ENCODE assay signal across 29 mouse cellular contexts in the genomic region with DNA sequence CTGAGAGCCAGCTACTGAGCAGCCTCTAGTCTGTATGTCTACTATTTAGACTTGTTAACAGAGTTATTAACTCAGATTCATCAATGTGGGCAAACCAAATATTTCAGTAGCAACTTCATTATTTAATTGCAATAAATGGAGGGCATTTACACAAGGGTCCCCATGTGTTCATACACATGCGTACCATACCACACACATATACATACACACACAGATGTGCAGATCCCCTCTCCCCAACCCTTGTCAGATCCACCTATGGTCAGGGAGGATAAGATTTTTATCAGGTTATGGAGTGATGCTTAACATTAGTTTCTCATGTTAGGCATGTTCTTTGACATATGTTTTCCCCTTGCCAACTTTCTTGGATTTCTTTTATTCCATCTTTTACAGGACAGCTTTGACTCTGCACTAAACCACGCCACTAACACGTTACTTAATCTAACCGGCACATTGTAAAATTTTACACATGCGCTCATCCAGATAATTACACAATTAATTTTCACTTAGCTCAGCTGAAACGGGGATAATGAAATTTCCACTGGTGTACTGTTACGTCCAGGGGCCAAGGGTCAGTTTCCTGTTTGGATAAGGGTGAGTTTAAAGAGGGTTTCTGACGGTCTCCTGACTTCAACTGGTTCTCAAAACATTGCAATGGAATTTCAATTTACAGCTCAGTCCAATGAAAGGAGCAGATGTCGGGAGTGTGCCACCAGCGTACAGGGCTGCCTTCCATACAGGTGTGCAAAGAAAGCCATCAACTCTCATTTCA.
DNase-seq lines count a peak whose midpoint lies in the region; ATAC-seq and TF ChIP-seq lines count a peak whose summit lies in the region.
"Had no signal": no experiment of that assay in that cellular context is flagged by ENCODE, and none has a peak within 500 bp of the region (broad histone marks: within the 10 kb centered on the region; RNA-seq: fewer than 3 reads in every experiment).

No protein-coding gene starts in this region.

- no peaks in the 10 kb centered on the region for H3K9me3 ChIP-seq in kidney, embryonic 14.5 days (ENCODE audit: control insufficient read depth, low read length)
- H3K9me3 ChIP-seq in embryonic facial prominence, embryonic 11.5 days (replicated peaks; ENCODE audit: control insufficient read depth, low read length), result no peaks in the 10 kb centered on the region
- no peaks in the 10 kb centered on the region for H3K9me3 ChIP-seq in limb, embryonic 13.5 days
- H3K9me3 ChIP-seq: embryonic facial prominence, embryonic 13.5 days; heart, embryonic 12.5 days; hindbrain, embryonic 12.5 days; liver, embryonic 12.5 days; midbrain, embryonic 15.5 days; neural tube, embryonic 12.5 days had no signal

- H3K9ac ChIP-seq in kidney, embryonic 14.5 days (ENCODE audit: low read depth, low read length), result no peak overlapping the region
- no peak overlapping the region for H3K9ac ChIP-seq in embryonic facial prominence, embryonic 11.5 days (replicated peaks; ENCODE audit: low read length)
- no peak overlapping the region for H3K9ac ChIP-seq in limb, embryonic 13.5 days
- H3K9ac ChIP-seq: embryonic facial prominence, embryonic 13.5 days; heart, embryonic 12.5 days; hindbrain, embryonic 12.5 days; liver, embryonic 12.5 days; midbrain, embryonic 15.5 days; neural tube, embryonic 12.5 days had no signal

- H3K4me2 ChIP-seq in kidney, embryonic 14.5 days (replicated peaks; ENCODE audit: low read depth, low read length), result no peak overlapping the region
- no peak overlapping the region for H3K4me2 ChIP-seq in embryonic facial prominence, embryonic 11.5 days (ENCODE audit: low read depth, low read length)
- H3K4me2 ChIP-seq in limb, embryonic 13.5 days (replicated peaks), result no peak overlapping the region
- H3K4me2 ChIP-seq: embryonic facial prominence, embryonic 13.5 days; heart, embryonic 12.5 days; hindbrain, embryonic 12.5 days; liver, embryonic 12.5 days; midbrain, embryonic 15.5 days; neural tube, embryonic 12.5 days had no signal

- TF ChIP-seq POLR2A in kidney, adult 2 months (IDR thresholded peaks at IDR 0.05; ENCODE audit: low read depth, low read length), result no peak

- no peak for TF ChIP-seq CTCF in kidney, adult 2 months (conservative IDR thresholded peaks at IDR 0.05; ENCODE audit: insufficient read depth, insufficient read length, low read depth, low read length)

- H3K27me3 ChIP-seq in kidney, embryonic 14.5 days (ENCODE audit: control insufficient read depth, insufficient read depth, low read length), result peaks cover 12% of the 10 kb centered on the region
- no peaks in the 10 kb centered on the region for H3K27me3 ChIP-seq in kidney, adult 2 months (replicated peaks; ENCODE audit: control insufficient read depth, insufficient read depth, low read length)
- H3K27me3 ChIP-seq in embryonic facial prominence, embryonic 11.5 days (ENCODE audit: control insufficient read depth, insufficient read depth, low read length), result no peaks in the 10 kb centered on the region
- peaks cover 22% of the 10 kb centered on the region for H3K27me3 ChIP-seq in limb, embryonic 13.5 days
- H3K27me3 ChIP-seq: embryonic facial prominence, embryonic 13.5 days; heart, embryonic 12.5 days; hindbrain, embryonic 12.5 days; liver, embryonic 12.5 days; megakaryocyte, embryonic 14.5 days; midbrain, embryonic 15.5 days; neural tube, embryonic 12.5 days had no signal

- 13% methylated on average over 10 of the region's 10 CpGs for WGBS in kidney, embryonic 14.5 days
- WGBS in kidney, adult 2 months, result 18% methylated on average over 10 of the region's 10 CpGs
- WGBS in embryonic facial prominence, embryonic 11.5 days, result 20% methylated on average over 10 of the region's 10 CpGs
- WGBS in limb, embryonic 13.5 days, result 11% methylated on average over 10 of the region's 10 CpGs

- H3K4me3 ChIP-seq in kidney, embryonic 14.5 days (ENCODE audit: low read length), result no peak overlapping the region
- H3K4me3 ChIP-seq in kidney, adult 2 months (ENCODE audit: insufficient read depth, low read depth, low read length), result no peak overlapping the region
- no peak overlapping the region for H3K4me3 ChIP-seq in embryonic facial prominence, embryonic 11.5 days (ENCODE audit: low read depth, low read length)
- no peak overlapping the region for H3K4me3 ChIP-seq in limb, embryonic 13.5 days
- H3K4me3 ChIP-seq: embryonic facial prominence, embryonic 13.5 days; heart, embryonic 12.5 days; hindbrain, embryonic 12.5 days; left cerebral cortex, adult 2 months; liver, embryonic 12.5 days; megakaryocyte, embryonic 14.5 days; midbrain, embryonic 15.5 days; neural tube, embryonic 12.5 days had no signal

- no peaks in the 10 kb centered on the region for H3K36me3 ChIP-seq in kidney, embryonic 14.5 days (ENCODE audit: control insufficient read depth, insufficient read depth, low read length)
- no peaks in the 10 kb centered on the region for H3K36me3 ChIP-seq in kidney, adult 2 months (ENCODE audit: control insufficient read depth, insufficient read depth, low read length)
- no peaks in the 10 kb centered on the region for H3K36me3 ChIP-seq in embryonic facial prominence, embryonic 11.5 days (replicated peaks; ENCODE audit: control insufficient read depth, insufficient read depth, low read depth, low read length)
- H3K36me3 ChIP-seq in limb, embryonic 13.5 days, result no peaks in the 10 kb centered on the region
- H3K36me3 ChIP-seq: embryonic facial prominence, embryonic 13.5 days; heart, embryonic 12.5 days; hindbrain, embryonic 12.5 days; liver, embryonic 12.5 days; midbrain, embryonic 15.5 days; neural tube, embryonic 12.5 days had no signal

- peak; percentile 64; the same call in 1 of the 2 replicates for ATAC-seq in kidney, embryonic 14.5 days (ENCODE audit: low FRiP score, low TSS enrichment)
- peak; percentile 14; the same call in 1 of the 2 replicates for ATAC-seq in embryonic facial prominence, embryonic 11.5 days (replicated peaks; ENCODE audit: insufficient number of reproducible peaks, low FRiP score, low TSS enrichment, low read depth)
- peak; percentile 44 for ATAC-seq in limb, embryonic 13.5 days (ENCODE audit: low FRiP score, low read depth)
- ATAC-seq in megakaryocyte-erythroid progenitor cell, adult 5-6 weeks (replicated peaks; ENCODE audit: low FRiP score, low TSS enrichment, poor library complexity, severe bottlenecking), result no peak
- ATAC-seq: forebrain, embryonic 14.5 days; liver, embryonic 12.5 days; midbrain, embryonic 15.5 days had no signal

- DNase-seq in kidney, adult 2 months, result no peak
- DNase-seq in embryo, embryonic 10.5 days (ENCODE audit: low spot score), result peak; percentile 76
- peak; percentile 61 for DNase-seq in embryonic facial prominence, embryonic 11.5 days (ENCODE audit: low spot score)
- DNase-seq in testis, postnatal 14 days (ENCODE audit: low spot score), result no peak
- DNase-seq: adrenal gland, postnatal 25 days; cerebellum, adult 8-10 months; cerebellum, postnatal 36 days; gastrocnemius, postnatal 14 days; heart, adult 18-20 months; heart, postnatal 10 days; layer of hippocampus, adult 9-11 months; left cerebral cortex, postnatal 4 days; lung, adult 2 months; lung, postnatal 14 days; retina, postnatal 1 day; right cerebral cortex, postnatal 25 days; spleen, adult 18-20 months had no signal

- no peaks in the 10 kb centered on the region for H3K4me1 ChIP-seq in kidney, embryonic 14.5 days (ENCODE audit: control insufficient read depth, insufficient read depth, low read length)
- H3K4me1 ChIP-seq in kidney, adult 2 months (ENCODE audit: control insufficient read depth, insufficient read depth, low read length), result no peaks in the 10 kb centered on the region
- H3K4me1 ChIP-seq in embryonic facial prominence, embryonic 11.5 days (ENCODE audit: control insufficient read depth, insufficient read depth, low read length), result no peaks in the 10 kb centered on the region
- peaks cover 20% of the 10 kb centered on the region for H3K4me1 ChIP-seq in limb, embryonic 13.5 days
- H3K4me1 ChIP-seq: heart, embryonic 12.5 days; hindbrain, embryonic 12.5 days; liver, embryonic 12.5 days; megakaryocyte, embryonic 14.5 days; midbrain, embryonic 15.5 days; neural tube, embryonic 12.5 days had no signal

- no peak overlapping the region for H3K27ac ChIP-seq in kidney, embryonic 14.5 days (ENCODE audit: low read depth, low read length)
- H3K27ac ChIP-seq in kidney, adult 2 months (ENCODE audit: insufficient read depth, low read depth, low read length), result no peak overlapping the region
- no peak overlapping the region for H3K27ac ChIP-seq in embryonic facial prominence, embryonic 11.5 days (replicated peaks; ENCODE audit: low read depth, low read length)
- H3K27ac ChIP-seq in limb, embryonic 13.5 days, result no peak overlapping the region
- H3K27ac ChIP-seq: embryonic facial prominence, embryonic 13.5 days; hindbrain, embryonic 12.5 days; left cerebral cortex, adult 2 months; liver, embryonic 12.5 days; midbrain, embryonic 15.5 days; neural tube, embryonic 12.5 days had no signal

Comparison
In these comparisons a context has a peak if more than half of its experiments do, and no peak if none do; other contexts are left out.
1. DNase-seq: peak in embryo, embryonic 10.5 days (single experiment) and embryonic facial prominence, embryonic 11.5 days (single experiment); none in kidney, adult 2 months (single experiment) and testis, postnatal 14 days (single experiment).